ENCODE assay signal across 15 mouse cellular contexts in genomic region chr4:149606056-149606455, GRCm38 (mm10). TPM values are rescaled to one million over a fixed set of nuclear protein-coding genes. Genes with fewer than 3 reads are reported as not detected.
DNase-seq lines count a peak whose midpoint lies in the region; ATAC-seq and TF ChIP-seq lines count a peak whose summit lies in the region.
"Had no signal": no experiment of that assay in that cellular context is flagged by ENCODE, and none has a peak within 500 bp of the region (broad histone marks: within the 10 kb centered on the region; RNA-seq: fewer than 3 reads in every experiment).

No protein-coding gene starts in this region.

- peak; percentile 77 for ATAC-seq in hindbrain, postnatal 0 days
- no peak for ATAC-seq in megakaryocyte, adult 5-6 weeks (ENCODE audit: poor library complexity, severe bottlenecking)
- ATAC-seq: Patski had no signal

- no peak overlapping the region for H3K4me3 ChIP-seq in hindbrain, postnatal 0 days (ENCODE audit: low read length)
- H3K4me3 ChIP-seq: erythroblast, embryonic 14.5 days; heart, embryonic 15.5 days; megakaryocyte, embryonic 14.5 days had no signal

- no peaks in the 10 kb centered on the region for H3K9me3 ChIP-seq in hindbrain, postnatal 0 days (ENCODE audit: low read length)
- H3K9me3 ChIP-seq: heart, embryonic 15.5 days had no signal

- 42% methylated on average over 16 of the region's 18 CpGs for WGBS in hindbrain, postnatal 0 days

- intact Hi-C loops in gastrocnemius, postnatal 36 days (cut with DNase I): no loop called here

- H3K27ac ChIP-seq in hindbrain, postnatal 0 days: peak overlapping the region; percentile 79
- H3K27ac ChIP-seq: heart, embryonic 15.5 days had no signal

- DNase-seq in cerebellum, adult 9-11 months: peak; percentile 57
- no peak for DNase-seq in cerebellum, adult 11 months
- DNase-seq in layer of hippocampus, adult 11-12 months (ENCODE audit: low spot score): peak; percentile 35
- DNase-seq in layer of hippocampus, adult 8-10 months (ENCODE audit: low spot score in 2 of 2): no peak
- DNase-seq in brain, adult 2 months (ENCODE audit: low read depth, low spot score): peak; percentile 81
- DNase-seq in hindbrain, postnatal 0 days (ENCODE audit: low spot score): peak; percentile 77
- no peak for DNase-seq in gastrocnemius, postnatal 36 days
- DNase-seq: kidney, adult 9 months; lung, embryonic 14.5 days had no signal

- H3K27me3 ChIP-seq in hindbrain, postnatal 0 days (ENCODE audit: insufficient read depth, low read length): no peaks in the 10 kb centered on the region
- H3K27me3 ChIP-seq: Patski had no signal

- H3K4me1 ChIP-seq in hindbrain, postnatal 0 days (ENCODE audit: insufficient read depth, low read length): peaks cover 6% of the 10 kb centered on the region

- no peak overlapping the region for H3K4me2 ChIP-seq in hindbrain, postnatal 0 days (ENCODE audit: low read depth, low read length)
- H3K4me2 ChIP-seq: heart, embryonic 15.5 days; liver, embryonic 11.5 days; lung, embryonic 14.5 days had no signal

- no peak overlapping the region for H3K9ac ChIP-seq in hindbrain, postnatal 0 days (replicated peaks; ENCODE audit: low read length)
- H3K9ac ChIP-seq: heart, embryonic 15.5 days; lung, embryonic 14.5 days had no signal

- no peak for TF ChIP-seq CTCF in hindbrain, postnatal 0 days (IDR thresholded peaks at IDR 0.05; ENCODE audit: low read depth)

- no peaks in the 10 kb centered on the region for H3K36me3 ChIP-seq in hindbrain, postnatal 0 days (ENCODE audit: insufficient read depth, low read length)
- H3K36me3 ChIP-seq: heart, embryonic 15.5 days had no signal

RNA-seq across cellular contexts. Expression of gene Clstn1, which starts 19.8 kb away (rescaled TPM):
- total RNA-seq in layer of hippocampus, adult 8-10 months (2022): 100 to 1,000 TPM; 744 to 810 (median 791) TPM
- 590 and 603 TPM in 2 replicates for total RNA-seq in hindbrain, postnatal 0 days (2014; rRNA removed)
- polyA plus RNA-seq in hindbrain, postnatal 0 days (2015; fragmentation: Nextera tagmentation; extraction: Ambion mirVana): 193 and 206 TPM in 2 replicates
- total RNA-seq in megakaryocyte, adult 5-6 weeks (2015): 0.64 and 0.74 TPM in 2 replicates
- total RNA-seq in megakaryocyte, adult 5-6 weeks (2017): 1.2 and 1.8 TPM in 2 replicates
- 10 to 100 TPM; 23.6 to 28.3 TPM for total RNA-seq in gastrocnemius, postnatal 36 days (2021)

Comparison
In these comparisons a context has a peak if more than half of its experiments do, and no peak if none do; other contexts are left out.
1. DNase-seq: peak in cerebellum, adult 9-11 months (single experiment), layer of hippocampus, adult 11-12 months (single experiment), brain, adult 2 months (single experiment) and hindbrain, postnatal 0 days (single experiment); none in cerebellum, adult 11 months (single experiment), layer of hippocampus, adult 8-10 months (0 of 2) and gastrocnemius, postnatal 36 days (0 of 2).
2. RNA of gene Clstn1, which starts 19.8 kb away (total RNA-seq): 744 to 810 TPM in layer of hippocampus, adult 8-10 months and 590 to 603 TPM in hindbrain, postnatal 0 days; 23.6 to 28.3 TPM in gastrocnemius, postnatal 36 days and 0.64 to 1.8 TPM in megakaryocyte, adult 5-6 weeks; every median in the first group is over 10 times any median in the second.